Mouse (Mus musculus) frontal cortex, postnatal 10 days (tissue): ENCODE results near the gene Dnajc17.

Experiments
- DNase-seq, 2 experiments: peaks; one replicate each; pipeline ENCODE4 v3.0.0; 2022; ENCODE audit warnings: low spot score in 2 of 2, mixed read lengths in 1 of 2

Dnajc17 gene

DNA sequence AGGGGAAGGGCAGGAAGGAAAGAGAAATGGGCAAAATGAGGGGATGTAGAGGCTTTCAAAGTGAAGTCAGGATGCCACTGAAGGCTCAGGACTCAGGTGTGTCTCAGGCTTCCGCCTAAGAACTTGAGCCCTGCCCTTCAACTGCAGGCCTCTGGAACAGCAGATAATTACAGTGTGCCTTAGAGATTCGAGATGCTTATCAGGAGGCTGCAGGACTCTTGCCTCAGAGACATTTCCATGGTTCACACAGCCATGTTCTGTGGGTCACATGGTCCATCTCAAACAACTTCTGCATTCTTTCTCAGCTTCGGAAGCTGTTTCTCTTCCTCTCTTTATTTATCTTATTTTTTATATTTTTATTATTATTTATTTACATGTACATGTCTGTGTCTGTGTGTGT is 45.5 kb downstream of the Dnajc17 start:
- no peak for DNase-seq

DNA sequence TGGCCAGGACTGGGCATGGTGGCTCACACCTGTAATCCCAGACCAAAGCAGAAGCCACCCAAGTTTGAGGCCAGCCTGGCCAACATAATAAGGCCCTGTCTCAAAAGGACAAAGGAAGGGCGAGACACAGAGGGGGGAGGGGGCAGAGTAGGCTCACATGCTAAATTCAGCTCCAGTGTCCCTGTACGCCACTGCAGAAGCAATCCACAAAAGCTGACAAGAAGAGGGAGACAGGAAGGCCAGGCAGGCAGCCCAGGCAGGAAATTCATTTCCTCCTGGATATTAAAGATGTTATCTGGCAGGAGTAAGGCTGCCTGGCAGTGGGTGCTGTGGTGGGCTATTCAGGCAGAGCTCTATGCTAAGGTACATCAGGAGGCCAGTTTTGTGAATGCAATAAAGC is 47.3 kb downstream of the Dnajc17 start:
- DNase-seq = no peak

DNA sequence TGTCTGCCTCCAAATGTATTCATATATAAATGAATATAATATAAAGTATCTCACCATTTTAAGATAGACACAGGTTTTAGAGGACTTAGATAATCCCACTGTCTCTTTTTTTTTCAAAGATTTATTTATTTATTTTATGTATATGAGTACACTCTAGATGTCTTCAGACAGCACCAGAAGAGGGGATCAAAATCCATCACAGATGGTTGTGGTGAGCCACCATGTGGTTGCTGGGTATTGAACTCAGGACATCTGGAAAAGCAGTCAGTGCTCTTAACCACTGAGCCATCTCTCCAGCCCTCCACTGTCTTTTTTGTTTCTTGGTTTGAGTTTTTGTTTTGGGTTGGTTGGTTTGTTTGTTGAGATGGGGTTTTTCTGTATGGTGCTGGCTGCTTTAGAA is 50.8 kb downstream of the Dnajc17 start:
- no peak for DNase-seq

DNA sequence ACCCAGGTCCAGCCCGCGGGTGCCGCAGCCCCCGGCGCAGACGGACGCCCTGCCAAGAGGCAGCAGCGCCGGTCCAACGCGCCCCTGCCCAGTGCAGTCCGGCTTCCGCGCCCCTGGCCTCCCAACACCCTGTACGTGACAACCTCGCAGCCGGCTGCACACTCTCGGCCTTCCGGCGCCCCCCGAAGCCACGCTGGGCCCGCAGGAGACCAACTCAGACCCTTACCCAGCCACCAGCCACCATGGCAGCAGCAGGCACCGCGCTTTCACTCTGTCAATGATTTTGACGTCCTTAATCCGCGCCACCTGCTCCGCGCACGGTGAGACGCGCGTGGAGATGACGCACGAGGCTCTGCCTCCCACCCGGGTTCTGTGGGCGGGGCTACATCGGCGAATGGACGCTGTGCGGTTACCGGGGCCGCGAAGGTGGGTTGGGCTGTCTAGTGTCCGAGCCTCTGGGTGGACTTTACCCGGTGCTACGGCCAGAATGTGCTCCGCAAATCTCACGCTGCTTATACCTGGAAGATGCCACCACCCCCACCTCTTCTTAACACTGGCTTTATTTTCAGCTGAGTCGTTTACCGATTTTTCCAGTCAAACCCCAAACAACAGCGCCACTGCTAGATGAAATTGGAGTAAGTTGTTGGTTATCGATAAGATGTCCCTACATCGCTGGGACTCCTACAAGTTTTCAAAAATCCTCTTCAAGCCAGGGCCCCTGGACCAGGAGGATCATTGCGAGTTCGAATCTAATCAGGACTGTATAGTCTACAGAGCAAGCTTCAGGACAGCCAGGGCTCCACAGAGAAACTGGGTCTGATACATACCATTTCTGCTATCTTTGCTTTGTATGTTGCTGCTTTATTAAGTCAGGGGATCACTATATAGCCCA is 51.7 kb downstream of the Dnajc17 start, which contains the start of gene Rmdn3:
Rmdn3 (minus strand) TSS at position 354 of the 892 bp plus-strand sequence.
- peak; percentile 92 to 96 for DNase-seq

DNA sequence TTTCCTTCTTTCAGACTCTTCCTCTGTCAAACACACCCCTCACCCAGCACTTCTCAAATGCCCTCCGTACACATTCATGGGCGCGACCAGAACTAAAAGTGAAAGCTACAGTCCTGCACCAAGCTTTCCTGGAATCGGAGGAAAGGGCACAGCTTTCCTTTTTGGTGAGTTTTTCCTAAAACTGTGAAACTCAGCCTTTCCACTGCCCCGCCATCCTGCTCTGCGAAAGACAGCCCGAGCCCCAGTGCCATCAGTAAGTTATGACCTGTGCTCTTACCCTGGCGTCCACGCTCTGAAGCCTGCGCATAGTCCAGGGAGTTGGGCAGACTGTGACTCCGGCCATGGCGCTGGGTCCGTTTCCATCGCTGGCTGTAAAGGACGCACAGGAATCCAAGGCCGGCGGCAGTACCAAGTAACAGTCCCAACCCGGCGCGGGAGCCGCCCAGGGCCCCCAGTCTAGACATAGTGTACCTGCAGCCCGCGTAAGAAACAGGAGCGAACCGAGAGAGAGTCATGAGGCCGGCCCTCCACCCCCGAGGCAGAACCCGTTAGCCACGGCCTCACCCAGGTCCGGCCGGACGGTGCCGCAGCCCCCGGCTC is 52.4 kb downstream of the Dnajc17 start:
- DNase-seq = no peak

DNA sequence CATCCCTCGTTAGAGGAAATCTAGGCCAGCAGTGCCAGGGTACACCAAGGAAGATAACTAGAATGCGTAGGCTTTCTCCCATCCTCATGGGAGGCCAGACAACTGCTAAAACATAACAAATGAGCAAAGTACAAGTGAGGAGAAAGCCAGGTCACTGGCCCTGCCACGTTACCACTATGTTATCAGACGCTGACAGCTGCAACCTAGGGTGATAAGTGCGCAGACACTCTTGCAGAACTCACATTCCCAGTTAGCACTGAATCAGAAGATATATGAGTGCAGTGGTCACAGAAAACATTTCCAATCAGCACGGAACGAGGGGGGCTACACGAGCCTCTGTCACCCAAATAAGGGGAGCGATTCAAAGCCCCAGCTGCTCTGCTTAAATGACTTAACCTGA is 53.2 kb downstream of the Dnajc17 start:
- DNase-seq = no peak

DNA sequence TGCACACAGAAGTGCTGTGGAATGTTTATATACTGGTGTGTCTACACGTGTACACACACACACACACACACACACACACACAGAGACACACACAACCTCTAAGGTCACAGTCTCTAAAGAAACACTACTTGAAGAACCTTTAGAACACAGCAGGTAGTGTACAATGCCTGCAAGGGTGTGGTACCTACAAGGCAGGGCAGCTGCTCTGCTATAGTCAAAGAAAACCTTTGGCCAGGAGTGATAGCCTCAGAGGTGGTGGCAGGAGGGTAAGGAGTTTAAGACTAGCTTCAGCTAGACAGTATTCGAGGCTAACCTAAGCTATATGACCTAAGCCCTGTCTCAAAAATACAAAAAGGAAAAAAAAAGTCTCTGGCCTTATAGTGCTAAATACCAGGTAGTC is 53.9 kb downstream of the Dnajc17 start:
- DNase-seq = no peak

DNA sequence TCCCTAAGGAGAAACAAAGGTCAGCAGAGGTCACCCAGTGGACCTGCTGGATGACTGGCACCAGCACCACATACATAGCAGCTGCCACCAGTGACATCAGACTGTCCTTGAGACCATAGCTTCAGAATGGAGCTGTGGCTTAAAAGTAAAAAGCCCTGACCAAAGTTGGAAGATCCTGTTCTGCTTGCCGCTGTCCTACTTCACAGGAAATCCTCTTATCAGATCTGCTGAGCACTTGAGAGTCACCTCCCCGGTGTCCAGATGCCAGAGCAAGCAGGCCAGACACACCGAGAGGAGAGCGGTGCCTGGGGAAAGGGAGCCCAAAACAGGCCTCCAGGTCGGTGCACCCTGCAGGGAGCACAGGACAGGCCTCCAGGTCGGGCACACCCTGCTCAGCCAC is 56.3 kb downstream of the Dnajc17 start:
- DNase-seq = no peak

DNA sequence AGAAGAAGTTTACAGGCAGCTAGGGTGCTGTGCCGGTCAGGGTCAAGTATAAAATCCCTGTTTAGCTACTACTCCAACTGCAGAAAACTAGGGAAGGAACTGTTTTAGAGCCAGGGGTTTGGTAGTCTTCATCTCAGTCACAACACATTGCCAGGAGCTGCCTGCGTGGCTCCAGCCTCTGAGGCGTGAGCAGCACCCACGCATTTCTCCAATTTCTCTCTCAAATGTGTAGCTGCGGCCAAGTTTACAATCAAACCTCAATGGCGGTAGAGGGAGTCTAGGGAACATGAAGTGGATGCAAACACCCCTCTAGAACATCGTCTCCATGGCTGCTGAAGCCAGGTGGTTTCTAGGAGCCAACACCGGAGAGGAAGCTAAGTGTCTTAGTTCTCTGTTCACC is 60.8 kb downstream of the Dnajc17 start:
- DNase-seq = no peak

DNA sequence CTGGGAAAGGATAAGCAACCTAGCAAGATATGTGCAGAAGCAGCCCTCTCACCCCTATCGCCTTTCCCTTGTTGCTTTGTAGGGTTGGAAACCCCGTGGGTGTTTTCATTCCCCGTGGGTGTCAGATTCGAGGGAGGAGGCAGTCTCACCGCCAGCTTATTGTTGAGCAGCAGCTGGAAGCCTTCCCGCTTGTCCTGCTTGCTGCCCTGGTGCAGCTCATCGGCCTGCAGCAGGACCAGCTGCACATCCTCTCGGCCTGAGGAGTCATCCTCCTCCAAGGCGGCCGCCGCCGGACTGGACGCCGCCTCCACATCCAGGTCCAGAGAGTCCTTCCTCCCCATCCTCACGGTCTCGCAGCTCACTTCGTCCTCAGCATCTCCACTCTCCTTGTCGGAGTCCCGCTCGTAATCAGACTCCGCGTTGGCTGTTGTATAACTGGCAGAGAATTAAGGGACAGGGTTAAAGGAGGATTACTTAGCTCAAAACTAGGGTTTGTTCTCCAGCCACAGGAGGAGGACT is 61.4 kb downstream of the Dnajc17 start:
- DNase-seq = no peak

DNA sequence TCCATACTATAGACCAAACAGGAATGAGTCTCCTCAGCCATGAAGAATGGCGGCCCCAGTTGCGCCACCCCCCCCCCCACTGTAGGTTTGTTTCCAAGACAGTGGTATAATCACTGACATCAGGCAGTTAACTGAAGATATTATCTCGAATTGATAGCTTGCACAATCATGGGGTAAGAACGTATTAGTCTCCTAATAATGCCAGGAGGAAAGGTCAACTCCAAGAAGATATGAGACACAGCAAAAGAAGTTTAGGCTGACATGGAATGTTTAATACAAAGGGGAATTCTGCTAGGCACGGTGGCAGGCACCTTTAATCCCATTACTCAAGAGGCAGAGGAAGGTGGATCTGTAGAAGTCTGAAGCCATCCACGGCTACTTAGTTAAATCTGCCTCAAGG is 62.2 kb downstream of the Dnajc17 start:
- no peak for DNase-seq

DNA sequence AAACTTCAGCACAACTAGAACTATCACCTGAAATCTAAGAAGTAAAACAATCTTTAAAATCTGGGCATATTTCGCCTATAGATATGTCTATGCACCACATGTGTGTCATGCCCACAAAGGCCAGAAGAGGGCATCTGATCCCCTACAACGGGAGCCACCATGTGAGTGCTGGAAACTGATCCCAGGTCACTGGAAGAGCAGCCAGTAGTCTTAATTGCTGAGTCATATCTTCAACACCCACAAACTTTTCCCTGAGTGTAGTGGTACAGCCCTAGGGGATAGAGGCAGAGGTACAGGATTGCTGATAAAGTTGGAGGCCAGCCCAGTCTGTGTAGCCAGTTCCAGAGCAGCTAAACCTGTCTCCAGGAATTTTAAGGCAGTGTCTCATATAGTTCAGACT is 63.4 kb downstream of the Dnajc17 start:
- DNase-seq = no peak

DNA sequence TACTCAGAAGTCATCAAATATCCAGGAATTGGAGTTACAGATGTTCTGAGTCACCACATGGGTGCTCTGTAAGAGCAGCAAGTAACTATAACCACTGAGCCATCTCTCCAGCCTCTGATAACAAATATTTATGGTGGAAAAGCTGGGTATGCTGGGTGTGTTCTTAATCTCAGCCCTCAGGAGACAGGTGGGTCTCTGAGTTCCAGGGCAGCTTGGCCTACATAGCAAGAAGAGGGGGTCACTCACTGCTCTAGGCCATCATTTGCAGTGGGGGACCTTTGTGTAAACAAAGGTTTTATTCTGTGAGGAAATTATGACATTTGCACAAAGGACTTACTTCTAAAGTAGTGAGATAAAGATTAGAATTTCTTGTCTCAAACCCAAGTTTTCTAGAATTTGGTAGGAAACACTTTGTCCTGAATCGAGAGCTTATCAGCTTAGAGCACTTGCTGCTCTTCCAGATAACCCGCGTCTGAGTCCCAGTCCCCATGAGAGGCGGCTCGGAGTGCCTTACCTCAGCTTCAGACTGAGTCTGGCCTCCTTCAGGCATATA is 72.2 kb downstream of the Dnajc17 start:
- no peak for DNase-seq
